Mouse (Mus musculus): ENCODE data around the gene Ptms. TPM values are rescaled to one million over a fixed set of nuclear protein-coding genes. Genes with fewer than 3 reads are reported as not detected.

Ptms gene
- polyA plus RNA-seq, 1 experiment from 2014 or later = 243 TPM

DNA sequence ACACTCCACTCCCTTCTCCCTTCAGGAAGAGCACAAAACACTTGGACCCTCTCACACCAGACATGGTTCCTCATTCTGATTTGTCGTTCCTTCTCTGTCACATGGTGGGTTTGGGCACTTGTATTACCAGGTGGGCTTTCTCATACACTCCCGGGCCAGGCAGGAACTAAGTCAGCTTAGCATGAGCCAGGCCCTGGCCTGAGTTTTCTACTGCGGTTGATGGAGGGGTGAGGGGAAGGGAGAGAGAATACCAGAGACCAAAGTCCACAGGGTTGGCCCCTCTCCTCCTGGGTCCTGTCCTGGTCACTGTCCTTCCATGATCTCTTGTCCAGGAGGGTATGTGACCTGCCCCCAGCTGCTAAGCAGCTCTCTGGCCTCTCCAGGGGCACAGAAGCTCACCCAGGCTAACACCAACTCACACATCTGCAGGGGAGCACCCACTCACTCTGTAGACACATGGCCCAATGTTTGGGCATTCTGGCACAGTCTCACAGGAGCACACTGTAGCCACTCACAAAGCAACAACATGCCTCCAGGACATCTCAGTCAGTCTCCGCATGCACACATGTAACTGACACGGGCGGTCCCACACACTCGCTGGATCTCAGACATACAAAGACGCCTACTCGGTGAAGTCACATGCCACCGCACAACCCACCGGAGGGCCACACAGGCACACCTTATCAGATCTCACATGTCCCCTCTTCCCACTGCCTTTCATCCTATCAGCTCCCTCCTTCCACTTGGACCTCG, 3.8 kb downstream of the Ptms start:
- Histone ChIP-seq H3K9ac (peak overlapping the region; percentile 100), H3K27me3 (replicated peaks) (0 out of 2 replicates have a peak, but pooled peaks cover 2% of the 10 kb centered on the region), H3K36me3 (peaks cover 21% of the 10 kb centered on the region), H3K9me3 (replicated peaks) (no peaks in the 10 kb centered on the region), H3K4me2 (peak overlapping the region; percentile 96), H3K4me1 (replicated peaks) (peaks cover 61% of the 10 kb centered on the region), H3K27ac (ENCODE audit: poor library complexity, severe bottlenecking) (peak overlapping the region; percentile 100; the same call in 1 of the 2 replicates), H3K4me3 (peak overlapping the region; percentile 94)
- WGBS = 8% methylated on average over 12 of the region's 12 CpGs
- no peak for ATAC-seq (ENCODE audit: insufficient number of reproducible peaks, low FRiP score)

DNA sequence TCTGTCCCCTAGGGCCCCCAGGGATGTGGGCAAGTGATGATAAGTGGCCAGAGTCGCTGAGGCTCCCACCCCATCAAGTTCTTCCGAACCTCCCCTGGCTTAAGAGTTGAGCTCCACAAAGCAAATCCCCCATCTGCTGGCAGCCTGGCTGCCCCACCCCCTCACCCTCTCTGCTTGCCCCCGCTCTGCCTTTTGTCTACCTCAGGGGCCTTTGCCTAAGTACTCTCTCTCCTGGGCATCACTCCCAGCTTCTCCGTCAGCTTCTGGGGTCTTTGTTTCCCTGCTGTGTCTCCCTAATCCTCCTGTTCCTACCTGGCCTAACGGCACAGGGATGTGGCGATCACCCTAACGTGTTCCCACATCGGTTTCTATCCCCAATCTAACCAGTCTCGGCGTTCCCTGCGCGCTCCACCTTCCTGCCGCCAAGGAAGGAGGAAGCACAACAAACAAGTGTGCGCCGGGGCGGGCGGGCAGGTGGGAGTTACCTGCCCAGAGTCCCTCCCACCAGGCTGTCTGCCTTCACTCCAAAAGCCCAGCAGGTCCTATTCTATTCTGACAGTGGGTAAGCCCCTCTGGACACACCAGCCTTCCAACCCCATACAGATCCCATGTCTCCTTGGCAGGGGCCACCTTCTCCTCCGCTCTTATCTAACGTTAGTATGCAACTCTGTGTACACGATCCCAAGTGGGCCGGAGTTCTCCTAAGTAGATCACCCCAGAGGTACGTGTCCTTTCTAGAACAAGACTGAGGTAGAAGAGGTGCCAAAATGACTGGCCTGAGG, 4.6 kb downstream of the Ptms start:
- peak overlapping the region; percentile 96 for H3K4me2 ChIP-seq
- WGBS = 22% methylated on average over 22 of the region's 22 CpGs
- peaks cover 60% of the 10 kb centered on the region for H3K4me1 ChIP-seq (replicated peaks)
- H3K27ac ChIP-seq (ENCODE audit: poor library complexity, severe bottlenecking) = no peak overlapping the region
- peak overlapping the region; percentile 94 for H3K4me3 ChIP-seq
- H3K27me3 ChIP-seq (replicated peaks) = peaks cover 7% of the 10 kb centered on the region; the same call in 1 of the 2 replicates
- peak overlapping the region; percentile 100 for H3K9ac ChIP-seq
- peaks cover 21% of the 10 kb centered on the region for H3K36me3 ChIP-seq
- no peak for ATAC-seq (ENCODE audit: insufficient number of reproducible peaks, low FRiP score)
- no peaks in the 10 kb centered on the region for H3K9me3 ChIP-seq (replicated peaks)

DNA sequence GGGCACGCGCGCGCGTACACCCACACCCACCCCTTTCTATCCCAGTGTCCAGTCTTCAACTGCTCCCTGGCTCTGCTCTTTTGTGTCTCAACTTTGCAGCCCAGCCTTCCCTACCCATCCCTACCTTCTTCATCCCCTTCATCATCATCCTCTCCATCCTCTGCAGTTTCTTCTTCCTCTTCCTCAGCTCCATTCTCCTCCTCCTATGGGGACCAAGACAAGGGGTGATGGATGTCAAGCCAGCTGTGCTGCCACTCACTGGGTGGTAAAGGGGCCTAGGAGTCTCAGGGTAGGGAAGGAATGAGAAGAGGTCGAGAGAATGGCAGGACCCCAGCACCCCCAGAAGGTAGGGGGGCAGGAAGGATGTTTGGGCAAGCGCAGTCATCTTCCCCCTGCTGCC, 5.4 kb downstream of the Ptms start:
- ATAC-seq (ENCODE audit: insufficient number of reproducible peaks, low FRiP score) = no peak
- peaks cover 16% of the 10 kb centered on the region for H3K27me3 ChIP-seq (replicated peaks)
- H3K27ac ChIP-seq (ENCODE audit: poor library complexity, severe bottlenecking) = no peak overlapping the region
- H3K4me3 ChIP-seq = no peak overlapping the region
- 0 out of 2 replicates have a peak overlapping the region, but pooled peaks have one; percentile 96 for H3K4me2 ChIP-seq
- peak overlapping the region; percentile 26; the same call in 1 of the 2 replicates for H3K9ac ChIP-seq
- 86% methylated on average over 7 of the region's 7 CpGs for WGBS
- H3K4me1 ChIP-seq (replicated peaks) = peaks cover 65% of the 10 kb centered on the region
- H3K36me3 ChIP-seq = peaks cover 21% of the 10 kb centered on the region
- no peaks in the 10 kb centered on the region for H3K9me3 ChIP-seq (replicated peaks)

DNA sequence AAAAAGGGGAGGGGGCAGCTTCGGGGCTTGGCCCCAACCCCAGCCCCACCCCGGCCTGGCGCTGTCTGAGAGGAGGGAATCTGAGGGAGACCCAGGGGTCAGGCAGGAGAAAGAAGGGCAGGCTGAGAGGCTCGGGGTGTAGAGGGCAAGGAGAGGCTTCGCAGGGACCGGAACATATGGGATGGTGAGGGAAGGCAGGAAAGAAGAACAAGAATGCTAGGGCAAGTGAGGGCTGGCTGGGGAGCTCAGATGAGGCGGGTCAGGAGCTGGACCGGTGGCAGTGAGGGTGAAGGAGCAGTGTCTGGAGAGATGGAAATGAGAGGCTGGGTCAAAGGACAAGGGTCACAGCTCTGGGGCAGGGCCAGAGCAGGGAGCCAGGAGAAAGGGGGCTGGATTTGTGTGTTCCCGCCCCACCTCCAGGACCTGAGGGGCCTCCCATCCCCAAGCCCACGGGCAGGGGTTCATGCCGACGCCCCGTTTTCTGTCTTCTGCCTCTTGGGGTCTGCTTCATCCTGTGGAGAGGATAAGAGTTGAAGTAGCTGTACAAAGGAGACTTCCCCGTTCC, 6.1 kb downstream of the Ptms start:
- H3K9me3 ChIP-seq (replicated peaks) = no peaks in the 10 kb centered on the region
- WGBS = 79% methylated on average over 14 of the region's 14 CpGs
- H3K4me3 ChIP-seq = no peak overlapping the region
- H3K27ac ChIP-seq (ENCODE audit: poor library complexity, severe bottlenecking) = 0 out of 2 replicates have a peak overlapping the region, but pooled peaks have one; percentile 0
- H3K27me3 ChIP-seq (replicated peaks) = peaks cover 16% of the 10 kb centered on the region
- H3K4me1 ChIP-seq (replicated peaks) = peaks cover 58% of the 10 kb centered on the region
- H3K4me2 ChIP-seq = no peak overlapping the region
- peaks cover 21% of the 10 kb centered on the region for H3K36me3 ChIP-seq
- H3K9ac ChIP-seq = peak overlapping the region; percentile 26; the same call in 1 of the 2 replicates
- ATAC-seq (ENCODE audit: insufficient number of reproducible peaks, low FRiP score) = no peak

DNA sequence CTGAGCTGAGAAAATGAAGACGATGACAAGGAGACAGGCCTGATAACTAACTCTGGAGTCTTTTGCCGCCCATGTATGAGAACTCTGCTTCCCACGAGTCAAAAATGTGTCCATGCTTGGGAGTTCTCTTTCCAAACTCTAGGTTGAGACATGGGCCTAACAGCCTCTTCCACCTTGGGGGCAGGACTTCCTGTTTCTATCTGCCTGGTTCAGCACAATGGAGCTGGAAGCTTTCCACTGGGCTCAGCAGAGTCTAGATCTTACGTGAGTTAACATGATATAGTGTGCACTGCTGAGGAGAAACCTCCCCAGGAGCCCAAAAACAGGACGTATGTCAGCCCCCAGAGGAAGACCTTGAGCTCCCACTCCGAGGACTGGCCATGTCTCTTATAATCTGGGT, 6.7 kb downstream of the Ptms start:
- Histone ChIP-seq H3K27me3 (replicated peaks) (peaks cover 21% of the 10 kb centered on the region), H3K36me3 (peaks cover 21% of the 10 kb centered on the region), H3K9me3 (replicated peaks) (no peaks in the 10 kb centered on the region), H3K4me3 (no peak overlapping the region), H3K4me2 (no peak overlapping the region), H3K27ac (ENCODE audit: poor library complexity, severe bottlenecking) (no peak overlapping the region), H3K9ac (no peak overlapping the region), H3K4me1 (replicated peaks) (peaks cover 52% of the 10 kb centered on the region)
- ATAC-seq (ENCODE audit: insufficient number of reproducible peaks, low FRiP score) = no peak
- 59% methylated on average over 6 of the region's 6 CpGs for WGBS

DNA sequence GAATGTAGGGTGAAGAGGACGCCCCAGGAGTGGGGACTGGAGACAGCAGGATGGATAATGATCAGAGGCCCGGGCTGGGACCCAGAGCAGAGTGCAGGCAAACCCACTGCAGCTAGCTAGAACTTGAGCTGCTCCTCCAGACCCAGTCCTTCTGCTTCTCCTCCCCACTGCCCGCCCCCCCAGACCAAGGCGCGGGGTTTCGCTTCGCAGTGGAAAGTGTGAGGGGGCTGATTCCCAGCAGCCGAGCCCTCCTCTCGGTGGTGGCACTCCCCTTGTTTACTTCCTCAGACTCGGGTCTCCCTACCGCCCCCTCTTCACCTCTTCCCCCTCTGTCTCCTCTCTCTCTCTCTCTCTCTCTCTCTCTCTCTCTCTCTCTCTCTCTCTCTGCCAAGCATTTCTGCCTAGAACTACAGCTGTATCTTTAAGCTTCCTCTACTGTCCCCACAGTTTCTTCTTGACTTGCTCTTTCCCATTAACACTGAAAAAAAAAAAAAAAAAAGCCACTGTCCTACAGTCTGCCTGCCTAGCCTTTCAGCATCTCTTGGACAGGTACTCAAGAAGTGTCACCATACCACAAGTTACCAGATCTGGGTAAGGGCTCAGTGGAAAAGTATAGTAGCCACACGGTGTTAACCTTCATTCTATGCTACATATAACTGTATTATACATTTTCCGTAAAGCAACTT, 8.2 kb downstream of the Ptms start, which contains the start of gene Lag3:
Lag3 (minus strand) TSS at position 173 of the 686 bp plus-strand sequence.
- no peak within 1 kb of the TSS for H3K4me3 ChIP-seq
- peak within 1 kb of the TSS; percentile 59 for H3K9ac ChIP-seq
- peak within 1 kb of the TSS; percentile 49 for H3K4me2 ChIP-seq

DNA sequence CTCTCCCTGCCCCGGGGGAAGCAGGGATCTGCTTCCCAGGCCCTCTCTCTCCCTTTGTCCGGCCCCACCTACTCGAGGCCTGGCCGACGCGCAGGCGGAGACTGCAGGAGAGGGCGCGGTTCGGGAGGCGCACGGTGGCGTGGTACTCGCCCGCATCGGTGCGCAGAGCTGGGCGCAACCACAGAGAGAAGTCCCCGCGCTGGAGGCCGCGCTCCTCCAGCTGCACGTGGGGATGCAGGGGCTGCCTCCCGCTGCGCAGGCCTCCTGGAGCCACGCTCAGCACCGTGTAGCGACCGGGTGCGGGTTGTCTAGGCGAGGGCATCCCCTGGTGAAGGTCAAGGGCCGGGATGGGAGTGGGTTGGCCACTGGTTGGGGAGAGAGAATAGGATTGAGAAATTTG, 9.9 kb downstream of the Ptms start:
- H3K4me3 ChIP-seq = peak overlapping the region; percentile 23
- 0 out of 2 replicates have a peak, but pooled peaks have one; percentile 11 for ATAC-seq (ENCODE audit: insufficient number of reproducible peaks, low FRiP score)
- H3K4me1 ChIP-seq (replicated peaks) = peaks cover 41% of the 10 kb centered on the region
- H3K4me2 ChIP-seq = peak overlapping the region; percentile 58
- no peak overlapping the region for H3K27ac ChIP-seq (ENCODE audit: poor library complexity, severe bottlenecking)
- H3K36me3 ChIP-seq = peaks cover 21% of the 10 kb centered on the region
- H3K27me3 ChIP-seq (replicated peaks) = peaks cover 24% of the 10 kb centered on the region
- H3K9me3 ChIP-seq (replicated peaks) = no peaks in the 10 kb centered on the region
- peak overlapping the region; percentile 56 for H3K9ac ChIP-seq
- 3% methylated on average over 31 of the region's 32 CpGs for WGBS

More for the DNA sequence above, 8.2 kb downstream of the Ptms start, which contains the start of gene Lag3:
- H3K36me3 ChIP-seq = peaks cover 21% of the 10 kb centered on the region
- no peaks in the 10 kb centered on the region for H3K9me3 ChIP-seq (replicated peaks)
- no peak for ATAC-seq (ENCODE audit: insufficient number of reproducible peaks, low FRiP score)
- H3K27me3 ChIP-seq (replicated peaks) = peaks cover 24% of the 10 kb centered on the region
- H3K27ac ChIP-seq (ENCODE audit: poor library complexity, severe bottlenecking) = no peak within 1 kb of the TSS
- peaks cover 50% of the 10 kb centered on the region for H3K4me1 ChIP-seq (replicated peaks)
- WGBS = 15% methylated on average over 12 of the region's 13 CpGs

DNA sequence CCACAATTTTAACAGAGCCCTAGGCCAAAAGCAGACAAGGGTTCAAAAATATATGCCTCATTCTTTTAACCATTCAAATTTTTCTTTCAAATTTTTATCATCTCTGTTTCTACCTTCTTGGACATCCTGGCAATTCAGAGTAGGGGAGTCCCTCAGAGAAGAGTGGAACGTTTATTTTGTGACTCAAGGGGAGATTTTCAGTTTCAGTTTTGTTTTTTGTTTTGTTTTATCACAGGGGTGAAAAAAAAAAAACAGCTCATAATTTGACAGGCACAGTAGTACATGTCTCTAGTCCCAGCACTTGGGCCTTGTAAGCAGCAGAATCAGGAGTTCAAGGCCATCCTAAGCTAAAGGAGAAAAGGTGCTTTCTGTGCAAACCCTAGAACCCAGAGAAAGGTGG, 12.1 kb downstream of the Ptms start:
- Histone ChIP-seq H3K4me3 (no peak overlapping the region), H3K4me2 (no peak overlapping the region), H3K36me3 (peaks cover under 1% of the 10 kb centered on the region), H3K27me3 (replicated peaks) (peaks cover 24% of the 10 kb centered on the region), H3K4me1 (replicated peaks) (peaks cover 33% of the 10 kb centered on the region), H3K27ac (ENCODE audit: poor library complexity, severe bottlenecking) (no peak overlapping the region), H3K9me3 (replicated peaks) (no peaks in the 10 kb centered on the region), H3K9ac (no peak overlapping the region)
- 71% methylated on average over 1 of the region's 1 CpGs for WGBS
- ATAC-seq (ENCODE audit: insufficient number of reproducible peaks, low FRiP score) = no peak

DNA sequence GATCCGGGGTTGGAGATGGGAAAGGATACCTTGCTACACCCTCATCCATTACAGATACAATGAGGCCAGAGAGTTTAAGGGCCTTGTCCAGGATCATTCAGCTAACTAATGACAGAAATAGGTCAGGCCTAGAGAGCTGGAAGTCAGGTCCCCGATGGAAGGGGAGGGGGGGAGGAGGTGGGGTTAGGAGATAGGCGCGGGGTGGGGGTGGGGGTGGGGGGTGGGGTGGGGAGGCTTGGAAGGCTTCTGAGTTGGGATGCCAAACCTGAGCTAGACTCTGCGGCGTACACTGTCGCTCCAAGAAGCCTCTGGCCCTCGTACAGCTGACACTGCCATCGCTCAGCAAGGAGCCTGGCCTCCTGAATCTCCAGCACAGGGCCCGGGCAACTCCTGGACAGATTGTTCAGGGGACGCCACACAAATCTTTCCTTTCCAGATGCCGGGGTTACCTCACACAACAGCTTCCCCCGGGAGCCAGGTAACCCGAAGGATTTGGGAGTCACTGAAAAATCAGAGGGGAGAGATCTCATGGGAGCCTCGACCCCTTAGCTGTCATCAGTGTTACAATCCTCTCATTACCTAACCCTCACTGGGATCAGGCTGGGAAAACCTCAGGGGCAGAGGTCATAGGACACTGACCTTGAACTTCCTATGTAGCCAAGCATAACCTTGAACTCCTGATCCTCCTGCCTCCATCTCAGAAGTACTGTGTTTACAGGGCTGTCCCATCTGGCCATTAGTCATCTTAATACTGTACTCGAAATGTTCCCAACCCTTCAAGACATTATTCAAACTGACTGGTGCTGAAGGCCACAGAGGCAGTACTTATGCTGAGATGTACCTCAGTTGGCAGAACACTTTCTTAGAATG, 14.7 kb downstream of the Ptms start:
- Histone ChIP-seq H3K4me2 (peak overlapping the region; percentile 84), H3K27ac (ENCODE audit: poor library complexity, severe bottlenecking) (peak overlapping the region; percentile 96), H3K9ac (peak overlapping the region; percentile 73), H3K4me3 (peak overlapping the region; percentile 56), H3K4me1 (replicated peaks) (peaks cover 20% of the 10 kb centered on the region), H3K9me3 (replicated peaks) (no peaks in the 10 kb centered on the region), H3K27me3 (replicated peaks) (peaks cover 16% of the 10 kb centered on the region), H3K36me3 (no peaks in the 10 kb centered on the region)
- no peak for ATAC-seq (ENCODE audit: insufficient number of reproducible peaks, low FRiP score)
- WGBS = 38% methylated on average over 13 of the region's 16 CpGs
